Mouse (Mus musculus) activated CD4-positive, CD25-positive, alpha-beta regulatory T cell, adult 9 weeks (primary cell): ENCODE data around the gene A030003K21Rik. TPM values are rescaled to one million over a fixed set of nuclear protein-coding genes. Genes with fewer than 3 reads are reported as not detected.

Source experiments
- polyA plus RNA-seq: library from polyadenylated mRNA; unstranded; fragments of 100-300 nt; shearing (Covaris generic); gene quantifications from one replicate; pipeline ENCODE4 v1.2.1, GENCODE M21; 2017

A030003K21Rik gene
- polyA plus RNA-seq: not detected

GRCm38 (mm10) chr1:82943295-82943694 is at the start of gene A030003K21Rik:
TSS of gene A030003K21Rik (minus strand) at chr1:82943388.

DNA sequence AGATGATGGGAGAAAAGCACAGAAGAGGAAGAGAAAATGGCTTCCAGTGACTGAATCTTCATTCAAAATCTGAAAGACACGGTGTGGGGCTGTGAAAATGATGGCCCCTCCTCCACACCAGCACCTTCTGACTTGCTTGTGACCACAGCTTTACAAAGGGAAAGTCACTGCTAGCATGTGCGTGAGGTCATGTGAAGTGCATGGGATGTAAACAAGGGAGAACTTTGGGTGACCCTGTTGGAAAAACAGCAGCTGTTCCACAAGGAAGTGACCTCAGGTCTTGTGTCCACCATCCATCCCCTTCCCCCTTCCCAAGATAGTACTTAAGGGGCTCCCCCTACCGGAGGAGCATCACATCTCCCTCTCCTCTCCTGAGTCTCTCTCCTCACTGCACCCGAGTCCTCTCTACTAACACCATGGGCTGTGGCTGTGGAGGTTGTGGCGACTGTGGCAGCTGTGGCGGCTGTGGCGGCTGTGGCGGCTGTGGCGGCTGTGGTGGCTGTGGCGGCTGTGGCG is 16.7 kb upstream of the A030003K21Rik start, which contains the start of gene Gm47955:
TSS of gene Gm47955 (plus strand) at position 417 of the 516 bp plus-strand sequence.

GRCm38 (mm10) chr1:82955913-82956312 is 12.7 kb upstream of the A030003K21Rik start, which contains the start of gene Gm7544:
TSS of gene Gm7544 (minus strand) at chr1:82956013.

GRCm38 (mm10) chr1:82931326-82931725 is 11.9 kb downstream of the A030003K21Rik start, which contains the start of gene Gm6217:
TSS of gene Gm6217 (minus strand) at chr1:82931399.

GRCm38 (mm10) chr1:82924650-82925049 is 18.5 kb downstream of the A030003K21Rik start, which contains the start of gene A030014E15Rik:
TSS of gene A030014E15Rik (plus strand) at chr1:82924917.

GRCm38 (mm10) chr1:82913025-82913424 is 30.2 kb downstream of the A030003K21Rik start, which contains the start of gene A030005L19Rik:
TSS of gene A030005L19Rik (plus strand) at chr1:82913325.

Other genes starting within 250 kb of the A030003K21Rik start
- gene Mff, start 218.5 kb downstream of the A030003K21Rik start, polyA plus RNA-seq: 87.5 TPM
- not detected for gene Tm4sf20, start 174.9 kb downstream of the A030003K21Rik start, polyA plus RNA-seq
- gene Gm47791, start 172.1 kb downstream of the A030003K21Rik start, polyA plus RNA-seq: not detected
- gene Agfg1, start 103.9 kb downstream of the A030003K21Rik start, polyA plus RNA-seq: 23.0 TPM
- 0.93 TPM for gene A030005L19Rik, start 30.1 kb downstream of the A030003K21Rik start, polyA plus RNA-seq
- gene A030014E15Rik, start 18.5 kb downstream of the A030003K21Rik start, polyA plus RNA-seq: not detected
- not detected for gene Gm6217, start 12.0 kb downstream of the A030003K21Rik start, polyA plus RNA-seq
- gene Gm7544, start 12.6 kb upstream of the A030003K21Rik start, polyA plus RNA-seq: not detected
- gene Gm47955, start 16.9 kb upstream of the A030003K21Rik start, polyA plus RNA-seq: not detected
- gene Gm47959, start 57.2 kb upstream of the A030003K21Rik start, polyA plus RNA-seq: not detected
- gene Slc19a3, start 95.1 kb upstream of the A030003K21Rik start, polyA plus RNA-seq: not detected
- gene Krtap28-10, start 99.1 kb upstream of the A030003K21Rik start, polyA plus RNA-seq: not detected
- gene Gm47969, start 101.5 kb upstream of the A030003K21Rik start, polyA plus RNA-seq: not detected
- not detected for gene A030005K14Rik, start 116.0 kb upstream of the A030003K21Rik start, polyA plus RNA-seq
- not detected for gene Krtap28-13, start 117.5 kb upstream of the A030003K21Rik start, polyA plus RNA-seq
- 1.8 TPM for gene Ccl20, start 173.4 kb upstream of the A030003K21Rik start, polyA plus RNA-seq
- 0.44 TPM for gene Daw1, start 216.4 kb upstream of the A030003K21Rik start, polyA plus RNA-seq